Comparison of ENCODE assay signal across 9 mouse cellular contexts in genomic region chr17:4997968-4998367, GRCm38 (mm10). TPM values are rescaled to one million over a fixed set of nuclear protein-coding genes. Genes with fewer than 3 reads are reported as not detected.
A peak's percentile ranks its signal among the peaks of the same experiment; 100 is the strongest.
DNase-seq lines count a peak whose midpoint lies in the region; ATAC-seq and TF ChIP-seq lines count a peak whose summit lies in the region.
"Had no signal": no experiment of that assay in that cellular context is flagged by ENCODE, and none has a peak within 500 bp of the region (broad histone marks: within the 10 kb centered on the region; RNA-seq: fewer than 3 reads in every experiment).

No protein-coding gene starts in this region.

- no peaks in the 10 kb centered on the region for H3K36me3 ChIP-seq in neural tube, embryonic 11.5 days (ENCODE audit: control insufficient read depth, insufficient read depth, low read length)
- no peaks in the 10 kb centered on the region for H3K36me3 ChIP-seq in forebrain, postnatal 0 days (ENCODE audit: insufficient read depth)
- H3K36me3 ChIP-seq in liver, embryonic 14.5 days (replicated peaks; ENCODE audit: control insufficient read depth, insufficient read depth, low read depth), result no peaks in the 10 kb centered on the region

- no peaks in the 10 kb centered on the region for H3K27me3 ChIP-seq in neural tube, embryonic 11.5 days (ENCODE audit: control insufficient read depth, insufficient read depth, low read length)
- H3K27me3 ChIP-seq in forebrain, postnatal 0 days (ENCODE audit: insufficient read depth, low read length), result no peaks in the 10 kb centered on the region
- H3K27me3 ChIP-seq in liver, embryonic 14.5 days (ENCODE audit: control insufficient read depth, insufficient read depth, low read length), result no peaks in the 10 kb centered on the region

- no peak for ATAC-seq in neural tube, embryonic 11.5 days (ENCODE audit: insufficient read depth, low FRiP score, low TSS enrichment)
- ATAC-seq in forebrain, postnatal 0 days, result no peak
- ATAC-seq in liver, embryonic 14.5 days (ENCODE audit: insufficient read depth), result no peak
- ATAC-seq: activated CD4-positive, CD25-positive, alpha-beta regulatory T cell, adult 4 months had no signal

- 39% methylated on average over 3 of the region's 3 CpGs for WGBS in neural tube, embryonic 11.5 days
- WGBS in forebrain, postnatal 0 days, result 22% methylated on average over 3 of the region's 3 CpGs
- 45% methylated on average over 3 of the region's 3 CpGs for WGBS in liver, embryonic 14.5 days (ENCODE audit: insufficient replicate concordance)

- DNase-seq in neural tube, embryonic 11.5 days (ENCODE audit: low spot score), result no peak
- no peak for DNase-seq in neural tube, embryonic 10.5 days (ENCODE audit: extremely low spot score, low spot score)
- DNase-seq in forebrain, postnatal 0 days, result no peak
- no peak for DNase-seq in liver, embryonic 14.5 days (ENCODE audit: low read depth in 3 of 3, low spot score in 3 of 3)
- no peak for DNase-seq in urinary bladder, postnatal 36 days (ENCODE audit: low spot score in 2 of 2)
- no peak for DNase-seq in right cerebral cortex, postnatal 4 days
- DNase-seq in right cerebral cortex, adult 2 months (ENCODE audit: low spot score in 2 of 2), result no peak
- DNase-seq: heart, postnatal 36 days had no signal

- TF ChIP-seq EP300 in liver, embryonic 14.5 days (IDR thresholded peaks at IDR 0.05; ENCODE audit: low read depth), result no peak

- peak overlapping the region; percentile 34 for H3K4me2 ChIP-seq in neural tube, embryonic 11.5 days (ENCODE audit: low read depth)
- H3K4me2 ChIP-seq in forebrain, postnatal 0 days (ENCODE audit: low read depth), result peak overlapping the region; percentile 53
- peak overlapping the region; percentile 35 for H3K4me2 ChIP-seq in liver, embryonic 14.5 days (ENCODE audit: low read depth)

- H3K4me3 ChIP-seq in neural tube, embryonic 11.5 days (ENCODE audit: low read depth, low read length), result peak overlapping the region; percentile 97
- peak overlapping the region; percentile 77 for H3K4me3 ChIP-seq in forebrain, postnatal 0 days (ENCODE audit: low read depth, low read length)
- H3K4me3 ChIP-seq in liver, embryonic 14.5 days (ENCODE audit: insufficient read depth in 1 of 2, low read depth in 2 of 2, low read length in 2 of 2), result no peak overlapping the region

- H3K27ac ChIP-seq in neural tube, embryonic 11.5 days (ENCODE audit: low read depth, low read length), result no peak overlapping the region
- no peak overlapping the region for H3K27ac ChIP-seq in forebrain, postnatal 0 days (ENCODE audit: low read depth, low read length)
- H3K27ac ChIP-seq in liver, embryonic 14.5 days, result no peak overlapping the region

- peaks cover 29% of the 10 kb centered on the region for H3K4me1 ChIP-seq in neural tube, embryonic 11.5 days (ENCODE audit: control insufficient read depth, insufficient read depth, low read length)
- H3K4me1 ChIP-seq in forebrain, postnatal 0 days (ENCODE audit: insufficient read depth), result peaks cover 8% of the 10 kb centered on the region
- H3K4me1 ChIP-seq in liver, embryonic 14.5 days (replicated peaks; ENCODE audit: control insufficient read depth in 2 of 2, insufficient read depth in 2 of 2, low read length in 1 of 2), result peaks cover 4 to 21% of the 10 kb centered on the region in 2 experiments; a peak in 3 of 4 replicates

- no peak for TF ChIP-seq CTCF in forebrain, postnatal 0 days (IDR thresholded peaks at IDR 0.05; ENCODE audit: low read depth)
- no peak for TF ChIP-seq CTCF in liver, embryonic 14.5 days (IDR thresholded peaks at IDR 0.05; ENCODE audit: low read depth)

- H3K9ac ChIP-seq in neural tube, embryonic 11.5 days (ENCODE audit: low read length), result no peak overlapping the region
- H3K9ac ChIP-seq in forebrain, postnatal 0 days, result no peak overlapping the region
- H3K9ac ChIP-seq in liver, embryonic 14.5 days (replicated peaks), result no peak overlapping the region

- no peaks in the 10 kb centered on the region for H3K9me3 ChIP-seq in neural tube, embryonic 11.5 days (ENCODE audit: control insufficient read depth, low read length)
- no peaks in the 10 kb centered on the region for H3K9me3 ChIP-seq in forebrain, postnatal 0 days (ENCODE audit: low read length)
- no peaks in the 10 kb centered on the region for H3K9me3 ChIP-seq in liver, embryonic 14.5 days (ENCODE audit: control insufficient read depth, low read length)

RNA-seq across cellular contexts. Expression of gene Arid1b, which starts 3.8 kb away (rescaled TPM):
- polyA plus RNA-seq in neural tube, embryonic 11.5 days (2014; fragmentation: Nextera tagmentation; extraction: Ambion mirVana), result 14.3 and 15.3 TPM in 2 replicates
- total RNA-seq in forebrain, postnatal 0 days (2014; rRNA removed), result 40.5 and 51.6 TPM in 2 replicates
- 8.0 and 10.5 TPM in 2 replicates for polyA plus RNA-seq in forebrain, postnatal 0 days (2015; fragmentation: Nextera tagmentation; extraction: Ambion mirVana)
- polyA plus RNA-seq in liver, embryonic 14.5 days (2012; rRNA removed), result 2.3 and 2.6 TPM in 2 replicates
- 2.9 and 3.1 TPM in 2 replicates for polyA plus RNA-seq in liver, embryonic 14.5 days (2014; fragmentation: Nextera tagmentation; extraction: Ambion mirVana)

Comparison
In these comparisons a context has a peak if more than half of its experiments do, and no peak if none do; other contexts are left out.
1. H3K4me3 ChIP-seq: peak in neural tube, embryonic 11.5 days (single experiment) and forebrain, postnatal 0 days (single experiment); none in liver, embryonic 14.5 days (0 of 2).
2. Peak in every context shown above with its lines, with median percentiles within 50 percentile points of each other: H3K4me2 ChIP-seq.